Mouse (Mus musculus): ENCODE results near the gene Ell3.
"Not testable (repeated sequence)": the region's sequence is repeated elsewhere in the genome, so short reads cannot be mapped to it uniquely, and the experiment has no call there.

The Ell3 gene

GRCm38 (mm10) chr2:121444178-121444577 is at the start of gene Ell3:
Gene Ell3 (minus strand): TSS chr2:121444278.
- no peak for DNase-seq

- not testable (repeated sequence) for DNase-seq
Measured at GRCm38 (mm10) chr2:121484403-121484802, 40.3 kb upstream of the Ell3 start.

- no peak for DNase-seq
Measured at GRCm38 (mm10) chr2:121483576-121483975, 39.5 kb upstream of the Ell3 start.

GRCm38 (mm10) chr2:121480916-121481315 is 36.8 kb upstream of the Ell3 start:
- not testable (repeated sequence) for DNase-seq

GRCm38 (mm10) chr2:121480498-121480897 is 36.4 kb upstream of the Ell3 start:
- peak in 1 of 2 experiments; percentile 16 for DNase-seq

GRCm38 (mm10) chr2:121477491-121478266 is 33.6 kb upstream of the Ell3 start:
- DNase-seq = no peak

GRCm38 (mm10) chr2:121475306-121475705 is 31.2 kb upstream of the Ell3 start:
- not testable (repeated sequence) for DNase-seq

GRCm38 (mm10) chr2:121474180-121474535 is 30.1 kb upstream of the Ell3 start:
- DNase-seq = no peak

- DNase-seq = peak; percentile 83 to 86
Measured at GRCm38 (mm10) chr2:121473301-121474179, 29.5 kb upstream of the Ell3 start, which contains the start of gene Mfap1b. Gene Mfap1b (minus strand): TSS chr2:121474067.

- not testable (repeated sequence) for DNase-seq
Measured at GRCm38 (mm10) chr2:121472783-121473182, 28.7 kb upstream of the Ell3 start.

GRCm38 (mm10) chr2:121468982-121469381 is 24.9 kb upstream of the Ell3 start:
- DNase-seq = not testable (repeated sequence)

- no peak for DNase-seq
Measured at GRCm38 (mm10) chr2:121460071-121460470, 16.0 kb upstream of the Ell3 start.

- peak; percentile 81 to 88 for DNase-seq
Measured at GRCm38 (mm10) chr2:121456692-121457642, 12.9 kb upstream of the Ell3 start, which contains the start of gene Serinc4. Gene Serinc4 (minus strand): TSS chr2:121456781.

GRCm38 (mm10) chr2:121455534-121455933 is 11.5 kb upstream of the Ell3 start:
- no peak for DNase-seq

- no peak for DNase-seq
Measured at GRCm38 (mm10) chr2:121453917-121454316, 9.8 kb upstream of the Ell3 start.

GRCm38 (mm10) chr2:121452990-121453389 is 8.9 kb upstream of the Ell3 start, which contains the start of gene Hypk:
Gene Hypk (plus strand): TSS chr2:121453290.
- no peak for DNase-seq

- no peak for DNase-seq
Measured at GRCm38 (mm10) chr2:121452361-121452760, 8.3 kb upstream of the Ell3 start.

GRCm38 (mm10) chr2:121450093-121450492 is 6.0 kb upstream of the Ell3 start:
- DNase-seq = no peak

GRCm38 (mm10) chr2:121449545-121450011 is 5.5 kb upstream of the Ell3 start:
- DNase-seq = no peak

GRCm38 (mm10) chr2:121448739-121449535 is 4.9 kb upstream of the Ell3 start, which contains the start of gene Serf2:
Gene Serf2 (plus strand): TSS chr2:121449195.
- peak; percentile 99 for DNase-seq

GRCm38 (mm10) chr2:121448136-121448535 is 4.1 kb upstream of the Ell3 start:
- peak; percentile 19 to 37 for DNase-seq
